Mouse (Mus musculus) ES-E14 (cell line): ENCODE measurements at regions not wholly inside any gene's neighbourhood (a gene's known extent, or its start where the extent isn't known, plus 50 kb on each side); places are given as distances from the start of the nearest gene placed in this dataset.

Source experiments
- DNase-seq: peaks from one replicate; pipeline ENCODE4 v3.0.0-alpha.2; 2013; ENCODE audit warnings: low read depth, low spot score
- H3K27ac ChIP-seq: 2 replicates; pipeline ENCODE4 v1.5.1; 2012; ENCODE audit warnings: low read depth, mild to moderate bottlenecking, low read length, moderate library complexity, mixed read lengths; ENCODE audit not compliant: poor library complexity, insufficient read depth, severe bottlenecking
- H3K36me3 ChIP-seq: 2 replicates; pipeline ENCODE4 v1.6.1; 2012; ENCODE audit warnings: mild to moderate bottlenecking, low read length, moderate library complexity, mixed read lengths; ENCODE audit not compliant: control insufficient read depth, poor library complexity, insufficient read depth, severe bottlenecking
- H3K4me1 ChIP-seq, 2 experiments: fragments of 150-350 bp in 1 of 2; sonication (generic) in 1 of 2; 2 replicates each; pipeline ENCODE4 v1.6.1; 2012; ENCODE audit warnings: low read length in 2 of 2, mild to moderate bottlenecking in 1 of 2, mixed read lengths in 1 of 2; ENCODE audit not compliant: control insufficient read depth in 2 of 2, insufficient read depth in 2 of 2, poor library complexity in 1 of 2
- H3K4me3 ChIP-seq, 2 experiments: fragments of 150-350 bp in 1 of 2; sonication (generic) in 1 of 2; 2 replicates each; pipeline ENCODE4 v1.5.1; 2012; ENCODE audit warnings: low read length in 2 of 2, low read depth in 1 of 2, mild to moderate bottlenecking in 1 of 2, mixed read lengths in 1 of 2; ENCODE audit not compliant: insufficient read depth in 1 of 2, poor library complexity in 1 of 2, severe bottlenecking in 1 of 2
- H3K9ac ChIP-seq: 2 replicates; pipeline ENCODE4 v1.6.1; 2012; ENCODE audit warnings: low read depth, mild to moderate bottlenecking, low read length, mixed read lengths; ENCODE audit not compliant: poor library complexity, insufficient read depth, severe bottlenecking
- H3K9me3 ChIP-seq: fragments of 150-350 bp; sonication (generic); 2 replicates; pipeline ENCODE4 v1.6.1; 2012; ENCODE audit warnings: low read depth, mild to moderate bottlenecking, low read length; ENCODE audit not compliant: control insufficient read depth, insufficient read depth
- CHD2 ChIP-seq: IDR thresholded peaks from 2 replicates; pipeline ENCODE4 v1.6.1; 2014; ENCODE audit warnings: mild to moderate bottlenecking, low read depth, low read length, inconsistent platforms
- HCFC1 ChIP-seq: IDR thresholded peaks from 2 replicates; pipeline ENCODE4 v1.6.1; 2012; ENCODE audit warnings: low read length, inconsistent platforms, borderline replicate concordance; ENCODE audit not compliant: insufficient read depth
- MAFK ChIP-seq: IDR thresholded peaks from 2 replicates; pipeline ENCODE4 v1.6.1; 2014; ENCODE audit warnings: mild to moderate bottlenecking, low read depth, low read length, inconsistent platforms; ENCODE audit not compliant: insufficient read depth
- ZC3H11A ChIP-seq: IDR thresholded peaks from 2 replicates; pipeline ENCODE4 v1.6.1; 2012; ENCODE audit warnings: low read depth, mild to moderate bottlenecking, inconsistent platforms, low read length, borderline replicate concordance
- ZNF384 ChIP-seq: IDR thresholded peaks from 2 replicates; pipeline ENCODE4 v1.6.1; 2012; ENCODE audit warnings: low read depth, low read length, inconsistent platforms
- in situ Hi-C, 2 experiments: fragments of 600-800 bp; cut with MboI; formaldehyde crosslinking; loops; one replicate each; pipeline ENCODE4 v1.15.1; 2025; ENCODE audit warnings: low sequenced_read_pairs in 2 of 2, inconsistent platforms in 1 of 2; ENCODE audit not compliant: unreplicated experiment in 2 of 2

DNA sequence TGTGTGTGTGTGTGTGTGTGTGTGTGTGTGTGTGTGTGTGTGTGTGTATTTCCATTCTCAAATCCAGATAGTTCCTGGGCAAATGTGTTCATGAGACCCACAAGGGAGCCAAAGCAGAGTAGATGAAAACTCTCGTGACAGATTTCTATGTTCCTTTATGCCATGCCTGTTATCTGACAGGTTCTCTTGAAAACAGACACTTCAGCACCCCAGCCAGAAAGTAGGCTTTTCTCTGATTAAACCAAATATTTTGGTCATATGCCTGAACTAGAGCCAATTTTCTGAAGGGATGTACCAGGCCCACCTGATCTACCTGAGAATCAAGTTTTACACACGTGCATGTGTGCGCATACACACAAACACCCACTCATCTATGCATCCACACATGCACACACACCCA, 95.5 kb downstream of the Psat1 start:
- Histone ChIP-seq H3K4me3 (no peak overlapping the region), H3K27ac (no peak overlapping the region), H3K9me3 (peaks cover 2% of the 10 kb centered on the region; the same call in 1 of the 2 replicates), H3K9ac (no peak overlapping the region), H3K36me3 (no peaks in the 10 kb centered on the region), H3K4me1 (no peaks in the 10 kb centered on the region)
- in situ Hi-C loops: no loop called here
- TF ChIP-seq ZC3H11A (no peak), HCFC1 (no peak), MAFK (no peak), CHD2 (no peak), ZNF384 (no peak)
- DNase-seq: no peak

DNA sequence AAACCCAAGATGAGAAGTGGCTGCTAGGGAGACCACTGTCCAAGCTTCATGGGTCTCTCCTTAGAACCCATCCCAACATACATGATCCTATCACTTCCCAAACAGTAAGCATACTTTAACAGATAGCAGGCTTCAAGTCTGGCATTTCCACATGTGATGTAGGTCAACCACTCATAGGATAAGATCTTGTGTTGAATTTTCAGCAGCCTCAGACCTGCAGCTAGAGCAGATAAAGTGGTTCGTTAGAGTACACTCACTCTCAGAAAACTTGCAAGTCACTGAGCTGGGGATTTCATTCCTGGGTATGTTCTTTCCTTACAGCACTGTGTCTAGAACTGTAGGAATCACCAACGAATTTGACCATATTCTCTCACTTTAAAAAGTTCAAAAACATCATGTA, 96.4 kb downstream of the Psat1 start:
- TF ChIP-seq ZNF384: no peak
- TF ChIP-seq HCFC1: no peak
- no peak for TF ChIP-seq MAFK
- TF ChIP-seq CHD2: no peak
- no peak for TF ChIP-seq ZC3H11A
- in situ Hi-C loops: no loop called here
- no peak overlapping the region for H3K27ac ChIP-seq
- no peak overlapping the region for H3K4me3 ChIP-seq
- no peak overlapping the region for H3K9ac ChIP-seq
- peaks cover 2% of the 10 kb centered on the region; the same call in 1 of the 2 replicates for H3K9me3 ChIP-seq
- DNase-seq: no peak
- no peaks in the 10 kb centered on the region for H3K36me3 ChIP-seq
- no peaks in the 10 kb centered on the region for H3K4me1 ChIP-seq

DNA sequence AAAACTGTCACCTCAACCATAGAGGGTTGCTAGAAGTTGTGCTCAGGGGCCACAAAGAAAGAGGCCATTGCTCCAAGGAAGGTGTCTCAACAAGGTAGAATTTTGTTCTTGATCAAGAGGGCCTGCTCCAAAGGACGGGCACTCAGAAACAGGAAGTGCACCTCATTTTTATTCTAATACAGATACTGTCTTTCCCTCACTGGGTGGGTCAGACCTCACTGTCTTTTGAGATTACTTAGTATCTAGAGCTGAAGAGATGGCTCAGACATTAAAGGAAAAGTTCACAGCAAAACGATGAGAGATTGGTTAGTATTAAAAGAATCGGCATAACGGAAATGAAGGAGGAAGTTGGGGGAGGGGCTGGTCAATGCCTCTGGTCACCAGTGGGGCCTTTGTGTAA, 97.9 kb downstream of the Psat1 start:
- TF ChIP-seq HCFC1 (no peak), ZNF384 (no peak), ZC3H11A (no peak), CHD2 (no peak), MAFK (no peak)
- no peak overlapping the region for H3K9ac ChIP-seq
- no peaks in the 10 kb centered on the region for H3K4me1 ChIP-seq
- H3K4me3 ChIP-seq: no peak overlapping the region
- DNase-seq: no peak
- H3K27ac ChIP-seq: no peak overlapping the region
- peaks cover 2% of the 10 kb centered on the region; the same call in 1 of the 2 replicates for H3K9me3 ChIP-seq
- in situ Hi-C loops: no loop called here
- H3K36me3 ChIP-seq: no peaks in the 10 kb centered on the region

DNA sequence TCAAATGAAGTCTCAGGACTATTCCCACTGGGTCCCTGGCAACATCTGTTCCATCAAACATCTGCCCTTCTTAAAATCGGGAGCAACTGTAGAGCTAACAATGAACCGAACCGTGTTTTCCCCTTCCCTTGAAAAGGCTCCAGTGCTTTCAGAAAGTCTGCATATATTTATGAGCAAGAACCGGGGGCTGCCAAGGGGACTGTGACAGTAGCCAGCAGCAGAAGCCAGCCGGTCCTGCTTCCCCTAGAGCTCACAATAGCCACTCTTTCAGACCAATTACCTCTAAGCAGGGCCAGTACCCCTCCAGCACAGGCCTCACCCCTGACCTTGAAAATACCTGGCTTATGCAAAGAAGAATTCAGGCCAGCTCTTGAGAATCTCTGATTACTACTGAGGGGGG, 108.8 kb downstream of the Psat1 start:
- no peak overlapping the region for H3K27ac ChIP-seq
- in situ Hi-C loops: no loop called here
- DNase-seq: no peak
- H3K4me1 ChIP-seq: no peaks in the 10 kb centered on the region
- TF ChIP-seq ZNF384 (no peak), MAFK (no peak), HCFC1 (no peak), CHD2 (no peak), ZC3H11A (no peak)
- H3K36me3 ChIP-seq: no peaks in the 10 kb centered on the region
- H3K9ac ChIP-seq: no peak overlapping the region
- no peak overlapping the region for H3K4me3 ChIP-seq
- no peaks in the 10 kb centered on the region; the same call in 1 of the 2 replicates for H3K9me3 ChIP-seq

- no peak overlapping the region for H3K27ac ChIP-seq
- H3K4me3 ChIP-seq: no peak overlapping the region
- H3K36me3 ChIP-seq: no peaks in the 10 kb centered on the region
- H3K9ac ChIP-seq: no peak overlapping the region
- TF ChIP-seq CHD2: no peak
- no peak for TF ChIP-seq ZNF384
- TF ChIP-seq HCFC1: no peak
- no peak for TF ChIP-seq ZC3H11A
- no peak for TF ChIP-seq MAFK
- in situ Hi-C loops: no loop called here
- H3K9me3 ChIP-seq: no peaks in the 10 kb centered on the region; the same call in 1 of the 2 replicates
- H3K4me1 ChIP-seq: no peaks in the 10 kb centered on the region
- no peak for DNase-seq
Observed at GRCm38 (mm10) chr19:15837715-15838175, 109.4 kb downstream of the Psat1 start.
